Mouse (Mus musculus): ENCODE measurements around the gene Sh3rf1. TPM values are rescaled to one million over a fixed set of nuclear protein-coding genes. Genes with fewer than 3 reads are reported as not detected.

The Sh3rf1 gene
- total RNA-seq, 2 experiments from 2014 or later = 76.4 to 80.2 TPM

DNA sequence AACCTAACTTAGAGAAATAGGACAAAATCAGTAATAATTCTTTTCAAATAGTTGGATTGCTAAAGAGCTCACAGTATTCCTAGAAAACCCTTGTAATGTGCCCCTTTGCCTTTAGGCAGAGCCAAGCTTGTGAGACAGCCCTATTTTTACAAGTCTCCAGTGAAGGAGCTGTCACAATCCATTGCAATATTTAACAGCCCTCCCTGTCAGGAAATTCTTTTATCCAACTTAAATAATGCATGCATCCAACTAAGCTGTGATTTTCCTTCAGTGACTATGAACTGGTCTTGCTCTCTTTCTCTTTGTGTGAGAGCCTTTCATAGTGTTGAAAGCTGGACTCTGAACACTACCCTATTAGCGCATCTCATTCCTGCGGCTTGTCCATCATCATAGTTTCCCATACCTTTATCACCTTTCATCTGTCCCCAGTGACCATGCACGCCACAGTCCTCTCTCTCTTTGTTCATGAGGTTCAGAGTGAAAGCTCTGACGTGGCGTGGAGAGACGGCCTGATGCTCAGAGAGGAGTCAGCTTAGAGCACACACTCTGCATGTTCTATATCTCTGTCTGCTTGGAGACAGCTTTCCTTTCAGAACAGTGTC, 94.0 kb downstream of the Sh3rf1 start:
- DNase-seq (ENCODE audit: low spot score in 2 of 2) = no peak

DNA sequence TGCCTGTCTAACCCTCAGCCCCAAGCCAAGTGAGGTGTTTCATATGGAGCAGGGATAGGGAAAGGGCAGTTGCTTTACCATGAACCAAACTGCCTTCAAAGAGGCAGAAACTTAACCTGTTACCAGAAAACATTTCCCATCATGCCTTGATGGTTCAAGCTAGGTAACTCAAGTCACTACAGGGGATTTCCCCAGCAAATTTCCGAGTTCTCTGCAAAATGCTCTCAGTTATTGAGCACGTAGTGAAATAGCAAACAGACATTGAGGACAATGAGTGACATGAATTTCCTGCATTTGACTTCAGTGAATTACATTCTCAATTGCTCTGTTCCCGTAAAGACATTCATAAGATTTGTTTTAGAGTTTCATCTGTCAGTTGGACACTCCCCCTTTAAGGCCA, 97.5 kb downstream of the Sh3rf1 start:
- DNase-seq (ENCODE audit: low spot score in 2 of 2) = no peak

DNA sequence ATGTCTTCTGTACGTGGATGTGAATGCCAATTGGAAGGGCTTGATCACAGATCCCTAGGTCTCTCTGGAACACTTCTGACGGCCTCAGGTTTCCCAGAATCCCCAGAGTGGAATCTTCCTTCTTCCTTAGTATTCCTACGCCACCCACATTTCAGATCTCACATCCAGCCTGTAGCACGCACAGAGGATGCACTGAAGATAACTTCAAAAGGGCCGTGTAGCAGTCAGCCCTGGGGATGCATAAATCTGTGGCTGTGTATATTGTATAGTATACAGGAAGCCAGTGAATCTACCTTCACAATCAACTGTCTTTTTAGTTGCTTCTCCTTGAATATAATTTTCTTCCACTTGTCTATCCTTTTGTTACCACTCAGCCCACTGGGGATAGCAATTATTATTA, 98.1 kb downstream of the Sh3rf1 start:
- DNase-seq (ENCODE audit: low spot score in 2 of 2) = no peak

DNA sequence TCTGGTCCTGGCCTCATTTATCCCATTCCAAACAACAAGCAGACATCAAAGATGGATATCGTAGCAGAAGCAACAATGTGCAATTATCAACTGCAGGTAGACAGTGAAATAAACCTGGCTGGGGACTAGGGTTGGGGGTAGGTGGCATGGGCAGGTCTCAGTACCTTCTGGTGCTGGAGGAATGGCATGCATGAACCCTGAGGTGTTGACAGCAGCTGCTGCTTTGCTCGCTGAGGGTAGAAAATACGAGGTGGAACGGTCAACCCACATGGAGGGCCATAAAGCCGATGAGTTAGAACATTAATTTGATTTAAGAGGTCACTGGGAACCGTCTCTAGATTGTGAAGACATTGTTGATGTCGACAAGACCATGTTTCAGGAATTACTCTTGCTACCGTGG, 98.8 kb downstream of the Sh3rf1 start:
- DNase-seq (ENCODE audit: low spot score in 2 of 2) = no peak

DNA sequence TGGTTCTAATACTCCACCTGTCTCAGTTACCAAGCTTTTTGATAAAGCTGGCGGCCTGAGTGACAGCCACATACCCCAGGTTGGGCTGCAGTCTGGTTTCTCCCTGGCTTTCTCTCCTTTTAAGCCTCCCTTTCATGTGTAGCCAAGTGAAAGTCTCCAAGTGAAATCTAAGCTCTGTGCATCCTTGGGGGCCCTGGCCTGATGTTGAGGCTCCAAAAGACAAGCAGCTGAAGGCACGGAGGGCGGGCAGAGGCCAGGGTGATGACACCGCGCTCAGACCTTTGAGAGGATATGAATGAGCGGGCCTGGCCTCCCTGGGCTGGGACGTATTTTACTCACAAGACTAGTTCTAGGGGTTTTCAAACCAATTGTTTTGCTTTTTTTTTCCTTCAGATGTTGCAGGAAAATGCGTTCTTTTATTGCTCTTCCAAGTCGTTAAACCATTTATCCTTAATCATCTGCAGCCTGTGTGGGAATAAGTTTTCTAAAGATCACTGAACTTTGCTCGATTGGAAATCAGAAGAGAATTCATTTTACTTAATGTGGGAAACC, 100.8 kb downstream of the Sh3rf1 start:
- no peak for DNase-seq (ENCODE audit: low spot score in 2 of 2)

DNA sequence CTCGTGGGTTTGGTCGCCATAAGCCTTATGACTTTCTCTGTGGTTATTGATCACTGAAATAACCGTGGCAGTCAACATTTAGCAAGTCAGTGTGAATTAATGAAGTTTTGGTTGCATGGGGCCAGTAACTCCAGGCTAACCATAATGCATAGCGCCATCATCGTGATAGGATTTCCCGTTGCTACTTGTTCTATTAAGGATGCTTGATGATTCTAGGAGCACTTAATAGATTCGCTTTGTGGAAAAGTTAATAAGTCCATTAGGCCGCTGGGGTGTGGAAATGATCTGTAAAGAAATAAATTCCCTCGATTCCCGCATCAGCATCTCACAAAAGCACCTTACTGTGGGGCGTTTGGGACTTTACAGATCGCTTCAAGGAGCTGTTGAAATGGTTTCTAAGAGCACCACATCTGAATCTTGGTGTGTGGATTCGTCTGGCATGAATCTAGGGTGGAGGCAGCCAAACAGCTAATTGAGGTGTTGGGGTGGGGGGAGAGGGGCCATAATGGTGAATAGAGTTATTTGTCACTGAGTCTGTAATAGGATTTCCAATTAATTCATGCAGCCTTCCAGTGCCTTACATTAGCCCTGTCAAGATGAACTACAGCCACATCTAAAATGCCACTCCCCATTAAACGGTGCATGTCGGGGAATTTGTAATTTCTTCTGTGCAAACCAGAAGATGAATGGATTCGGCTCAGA, 101.5 kb downstream of the Sh3rf1 start:
- no peak for DNase-seq (ENCODE audit: low spot score in 2 of 2)

DNA sequence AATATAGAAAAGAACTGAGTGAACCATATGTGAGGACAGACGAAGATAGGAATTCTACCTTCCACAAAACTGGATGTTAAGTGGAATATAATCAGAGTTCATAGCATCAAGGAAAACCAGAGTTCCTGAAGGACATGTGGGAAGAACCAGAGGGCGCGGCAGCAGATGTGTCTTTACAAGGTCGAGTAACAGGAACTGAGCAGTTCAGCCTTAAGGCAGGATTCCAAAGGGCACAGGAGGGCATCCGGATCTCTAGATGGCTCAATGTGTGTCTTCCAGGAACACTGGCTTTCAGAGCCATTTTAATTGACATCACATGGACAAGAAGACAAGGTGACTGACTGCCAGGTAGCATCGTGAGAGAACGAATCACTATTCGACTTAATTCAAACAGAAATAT, 102.6 kb downstream of the Sh3rf1 start:
- DNase-seq (ENCODE audit: low spot score in 2 of 2) = no peak

DNA sequence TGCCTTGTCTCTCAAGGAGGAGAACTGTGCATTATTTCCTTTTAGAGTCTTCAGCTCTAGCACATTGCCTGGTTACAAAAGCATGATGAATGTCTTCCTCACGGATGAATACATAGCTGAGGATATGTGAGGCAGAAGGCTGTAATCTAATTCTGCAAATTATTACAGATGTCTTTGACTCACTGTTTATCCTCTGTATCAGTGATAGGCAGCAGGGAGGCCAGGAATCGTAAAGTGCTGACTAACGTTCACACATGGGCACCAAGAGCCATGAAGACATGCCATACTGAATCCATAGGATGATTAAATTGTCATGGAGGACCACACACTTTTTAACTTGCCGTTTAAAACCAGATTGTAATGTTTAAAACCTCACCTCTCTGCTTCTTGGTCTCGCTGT, 103.7 kb downstream of the Sh3rf1 start:
- no peak for DNase-seq (ENCODE audit: low spot score in 2 of 2)

DNA sequence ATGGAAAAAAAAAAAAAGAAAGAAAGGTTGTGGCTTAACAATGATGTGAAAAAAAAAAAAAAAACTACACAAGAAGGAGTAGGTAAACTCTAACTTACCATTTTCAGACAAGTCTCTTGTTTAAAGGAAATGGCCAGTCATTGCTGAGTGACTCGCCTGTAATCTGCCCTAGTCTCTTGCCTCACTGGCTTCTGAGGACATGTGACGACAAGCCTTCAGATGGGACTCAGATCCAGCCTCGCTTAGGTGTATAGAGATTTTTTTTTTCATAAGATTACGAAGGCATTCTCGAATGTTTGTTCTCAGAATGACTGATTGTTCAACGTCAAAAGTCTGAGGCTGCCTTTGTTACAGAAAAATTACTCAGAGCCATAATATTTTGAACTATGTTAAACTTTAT, 116.0 kb downstream of the Sh3rf1 start:
- DNase-seq (ENCODE audit: low spot score in 2 of 2) = no peak

DNA sequence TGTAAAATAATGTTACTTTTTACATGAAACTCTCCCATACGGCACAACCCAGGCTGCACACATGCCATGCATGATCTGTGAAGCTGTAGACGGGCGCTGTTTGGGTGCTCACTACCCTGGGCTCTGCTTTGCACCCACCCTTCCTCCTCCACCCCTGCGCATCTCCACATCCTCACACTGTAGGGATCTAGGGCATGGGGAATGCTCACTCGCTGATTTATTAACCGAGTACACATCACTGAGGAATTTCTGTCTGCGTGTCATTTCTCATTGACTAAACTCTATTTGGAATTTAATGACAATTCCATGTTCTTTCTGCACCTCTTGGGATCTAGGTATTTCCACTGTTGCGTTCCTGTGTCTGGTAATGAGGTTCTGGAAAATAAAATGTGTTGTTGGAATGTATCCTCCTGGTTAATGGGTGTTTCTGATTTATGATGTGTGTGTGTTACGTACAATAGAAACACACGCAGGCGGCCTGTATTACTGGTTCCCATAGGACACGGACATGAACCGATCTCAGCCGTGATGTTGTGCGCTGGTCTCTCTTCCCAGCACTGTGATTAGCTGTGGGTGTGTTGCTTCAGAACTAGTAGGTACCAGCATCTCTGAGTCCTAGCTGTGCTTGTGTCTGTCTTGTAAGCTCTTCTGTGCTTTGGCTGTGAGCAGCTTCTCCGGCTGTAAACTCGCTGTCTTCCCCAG, 116.8 kb downstream of the Sh3rf1 start:
- DNase-seq (ENCODE audit: low spot score in 2 of 2) = no peak

DNA sequence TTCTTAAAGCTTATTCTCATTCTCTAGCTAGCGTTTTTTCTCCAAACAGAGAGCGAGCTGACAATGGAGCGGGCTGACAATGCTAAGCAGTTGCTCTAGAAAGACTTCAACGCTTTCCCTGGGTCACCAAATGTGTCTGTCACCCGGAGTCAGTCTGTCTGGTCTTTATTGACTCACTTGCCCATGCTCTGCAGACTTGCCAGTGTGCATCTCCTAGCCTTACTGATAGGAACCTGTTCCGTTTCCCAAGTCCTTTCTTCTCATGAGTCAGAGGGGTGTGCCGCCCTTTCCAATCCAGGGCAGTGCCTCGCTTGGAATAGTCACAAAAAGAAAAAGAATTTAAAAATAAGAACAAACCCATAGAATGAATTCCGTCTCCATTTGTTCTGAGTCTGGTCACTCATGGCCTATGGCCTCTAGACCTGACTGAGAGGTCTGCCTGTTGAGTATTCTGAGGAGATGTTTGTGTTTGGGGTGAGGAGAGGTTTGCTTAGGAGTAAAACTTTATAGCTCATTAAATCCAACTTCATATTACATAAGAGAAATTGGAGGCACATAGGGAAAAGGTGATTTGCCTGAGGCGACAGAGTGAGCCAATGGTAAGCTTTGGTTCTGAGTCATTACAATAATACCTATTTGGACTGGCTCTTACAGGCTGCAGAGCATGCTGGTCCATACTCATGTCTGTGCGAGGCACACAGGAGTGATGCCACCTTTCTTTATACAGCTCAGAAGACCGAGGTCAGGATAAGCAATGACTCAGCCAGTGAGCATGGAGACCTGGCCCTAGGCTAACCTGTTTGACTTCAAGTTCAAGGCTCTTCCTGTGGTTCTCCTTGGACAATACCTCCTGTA, 118.1 kb downstream of the Sh3rf1 start:
- no peak for DNase-seq (ENCODE audit: low spot score in 2 of 2)

DNA sequence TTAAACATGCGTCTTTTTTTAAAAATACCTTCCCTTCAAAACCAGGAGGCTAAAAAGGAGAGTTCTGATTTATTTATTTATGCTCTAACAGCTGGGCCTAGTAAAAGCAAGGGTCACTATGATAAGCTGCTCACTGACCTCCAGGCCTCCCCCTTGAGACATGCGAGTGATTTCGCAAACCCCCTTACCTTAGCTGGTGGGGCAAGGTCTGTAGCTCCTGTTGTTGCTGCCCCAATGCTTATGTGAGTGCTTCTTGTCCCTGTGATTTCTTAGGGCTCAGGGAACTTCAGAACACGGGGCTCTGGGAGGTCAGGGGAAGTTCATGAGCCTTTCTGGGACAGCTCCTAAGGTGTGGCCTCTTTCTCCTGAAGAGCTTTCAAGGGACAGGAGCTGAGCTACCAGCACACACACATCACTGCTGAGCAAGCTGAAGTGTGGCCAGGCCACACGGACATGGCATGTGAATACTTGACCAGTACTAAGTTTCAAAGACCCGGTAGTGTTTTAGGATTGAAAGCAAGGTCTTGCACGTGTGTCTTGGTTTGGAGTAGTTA, 118.9 kb downstream of the Sh3rf1 start:
- no peak for DNase-seq (ENCODE audit: low spot score in 2 of 2)

DNA sequence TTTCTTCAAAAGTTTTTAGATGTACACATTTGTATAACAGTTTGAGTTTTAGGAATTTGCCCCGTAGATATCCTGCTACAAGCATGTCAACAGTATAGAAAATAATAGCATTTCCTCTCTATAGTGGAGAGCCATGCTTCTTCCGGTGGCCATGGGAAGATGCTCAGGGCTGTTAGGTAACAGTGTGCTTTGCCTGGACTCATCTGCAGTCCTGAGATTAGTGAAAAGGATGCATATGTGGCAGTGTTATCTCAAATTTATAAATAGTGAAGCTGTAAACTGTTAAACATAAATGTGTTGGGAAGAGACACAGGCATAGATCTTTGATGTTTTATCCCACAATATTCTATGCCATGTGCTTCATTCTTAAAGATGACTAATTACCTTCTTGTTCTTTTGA, 120.8 kb downstream of the Sh3rf1 start:
- DNase-seq (ENCODE audit: low spot score in 2 of 2) = no peak

DNA sequence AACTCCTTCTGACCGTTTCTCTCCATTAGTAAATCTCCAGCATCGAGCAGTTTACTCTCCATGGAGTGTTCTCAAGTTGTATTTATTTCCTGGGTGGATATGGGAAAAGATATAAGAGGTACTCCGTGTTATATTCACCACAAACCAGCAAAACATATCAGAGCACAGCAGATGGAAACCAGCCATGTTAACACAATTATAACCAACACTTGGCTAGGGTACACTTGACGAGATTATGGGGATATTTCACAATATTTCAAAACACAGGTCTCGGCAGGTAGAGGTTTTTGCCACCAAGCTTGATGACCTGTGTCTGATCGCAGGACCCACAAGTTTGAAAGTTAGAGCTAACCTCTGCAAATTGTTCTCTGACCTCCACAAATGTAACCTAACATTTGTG, 123.3 kb downstream of the Sh3rf1 start:
- DNase-seq (ENCODE audit: low spot score in 2 of 2) = no peak

DNA sequence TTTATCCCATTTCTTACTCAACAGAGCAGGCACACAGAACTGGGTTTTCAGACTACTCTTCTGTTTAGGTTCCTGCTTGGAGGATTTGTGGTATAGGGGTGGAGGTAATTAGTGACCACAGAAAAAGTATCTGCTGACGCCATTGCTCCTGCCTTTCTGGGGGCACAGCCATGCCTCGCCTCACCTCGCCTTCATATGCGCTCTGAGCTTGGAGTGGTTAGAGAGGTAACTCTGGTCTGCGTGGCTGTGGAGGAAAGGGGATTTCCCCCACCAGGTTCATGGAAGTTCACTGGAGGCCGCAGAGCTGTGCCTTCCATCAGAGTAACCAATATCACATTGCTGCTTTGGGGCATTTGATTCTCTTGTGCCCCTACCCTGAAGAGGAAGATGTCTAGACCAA, 123.9 kb downstream of the Sh3rf1 start:
- no peak for DNase-seq (ENCODE audit: low spot score in 2 of 2)

DNA sequence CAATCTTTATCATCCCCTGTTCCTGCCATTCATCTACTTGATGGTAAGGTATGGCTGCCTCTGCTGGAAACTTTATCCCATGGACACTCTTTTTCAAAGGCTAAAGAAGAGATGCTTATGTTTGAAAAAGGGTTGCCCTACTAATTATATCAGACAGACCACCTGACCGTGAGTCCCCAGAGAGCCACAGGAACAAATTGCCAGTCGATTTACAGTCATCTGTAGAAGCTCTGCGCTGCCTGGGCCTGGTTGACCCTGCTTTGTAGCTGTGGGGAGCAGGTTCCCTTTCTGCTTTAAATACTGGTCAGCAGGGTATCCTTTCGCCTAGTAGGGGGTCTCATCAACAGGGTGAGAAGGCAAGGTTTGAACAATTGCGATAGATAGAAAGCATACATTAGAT, 124.4 kb downstream of the Sh3rf1 start:
- DNase-seq (ENCODE audit: low spot score in 2 of 2) = no peak

DNA sequence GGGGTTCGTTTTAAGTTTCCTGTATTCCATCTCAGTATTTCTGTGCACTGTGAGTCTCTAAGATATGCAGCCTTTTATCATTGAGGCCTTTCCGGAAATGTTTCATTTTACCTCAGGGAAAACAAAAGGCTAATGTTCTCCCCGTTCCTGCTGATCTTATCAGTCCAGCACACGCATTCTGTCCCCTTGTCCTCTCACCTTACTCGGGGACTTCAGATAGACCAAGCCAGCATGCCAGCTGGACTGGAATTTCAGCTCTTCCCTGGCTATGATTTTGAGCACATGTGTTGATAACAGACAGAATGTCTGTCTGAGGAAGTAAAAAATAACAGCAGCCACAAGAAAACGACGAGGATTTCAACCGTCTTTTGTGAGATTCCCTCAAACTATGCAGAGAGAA, 124.8 kb downstream of the Sh3rf1 start:
- no peak for DNase-seq (ENCODE audit: low spot score in 2 of 2)

DNA sequence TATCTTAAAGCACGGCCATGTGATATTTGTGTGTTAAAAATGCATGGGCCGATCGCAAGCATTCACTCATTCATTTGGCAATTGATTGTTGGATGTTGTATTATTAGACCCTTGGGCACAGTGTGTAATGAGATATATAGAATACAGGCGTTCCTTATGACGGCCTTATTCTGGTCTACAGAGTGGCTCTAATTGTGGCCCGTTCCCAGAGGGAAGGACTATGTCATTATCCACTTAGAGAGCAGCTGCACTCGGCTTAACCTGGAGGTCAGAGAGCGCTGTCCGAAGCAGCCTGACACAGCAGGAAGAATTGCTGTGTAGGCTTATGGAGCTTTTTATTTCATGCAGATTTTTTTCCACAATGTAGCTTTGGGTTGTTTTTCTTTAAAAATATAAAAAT, 126.8 kb downstream of the Sh3rf1 start:
- DNase-seq (ENCODE audit: low spot score in 2 of 2) = no peak

DNA sequence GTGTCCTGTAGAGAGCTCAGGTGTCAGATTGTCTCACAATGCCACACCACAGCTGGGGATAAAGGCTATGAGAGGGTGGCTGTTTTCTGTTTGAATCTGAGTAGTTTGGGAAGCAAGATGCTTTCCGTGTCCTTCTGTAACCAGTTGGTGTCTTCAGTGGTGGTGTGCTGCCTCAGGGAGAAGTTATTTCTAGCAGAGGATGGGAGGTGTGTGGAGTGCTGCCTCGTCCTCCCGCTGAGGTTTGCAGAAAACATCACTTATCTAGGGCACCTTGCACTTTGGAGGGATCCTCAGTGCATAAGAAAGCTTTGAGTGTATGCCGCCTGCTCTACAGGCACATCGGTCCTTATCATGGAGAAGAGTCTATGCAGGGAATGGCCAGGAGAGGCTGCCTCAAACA, 128.0 kb downstream of the Sh3rf1 start:
- no peak for DNase-seq (ENCODE audit: low spot score in 2 of 2)

DNA sequence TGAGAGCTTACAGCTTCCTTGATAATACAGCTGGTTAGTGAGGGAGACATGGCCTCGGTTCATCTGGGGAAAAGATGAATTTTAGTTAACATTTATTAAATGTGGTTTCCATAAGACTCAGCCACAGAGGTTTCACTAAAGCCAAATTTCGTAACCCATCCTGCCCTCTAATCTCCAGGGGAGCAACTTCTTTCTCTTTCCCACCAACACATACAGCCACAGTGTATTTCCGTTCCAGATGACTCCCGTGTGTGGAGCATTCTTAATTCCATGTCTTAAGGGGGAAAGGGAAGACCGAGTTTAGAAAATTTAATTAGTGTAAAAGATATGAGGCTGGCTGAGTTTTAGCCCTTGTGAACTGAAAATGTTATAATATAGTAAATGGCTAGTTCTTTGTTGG, 131.8 kb downstream of the Sh3rf1 start:
- DNase-seq (ENCODE audit: low spot score in 2 of 2) = no peak

DNA sequence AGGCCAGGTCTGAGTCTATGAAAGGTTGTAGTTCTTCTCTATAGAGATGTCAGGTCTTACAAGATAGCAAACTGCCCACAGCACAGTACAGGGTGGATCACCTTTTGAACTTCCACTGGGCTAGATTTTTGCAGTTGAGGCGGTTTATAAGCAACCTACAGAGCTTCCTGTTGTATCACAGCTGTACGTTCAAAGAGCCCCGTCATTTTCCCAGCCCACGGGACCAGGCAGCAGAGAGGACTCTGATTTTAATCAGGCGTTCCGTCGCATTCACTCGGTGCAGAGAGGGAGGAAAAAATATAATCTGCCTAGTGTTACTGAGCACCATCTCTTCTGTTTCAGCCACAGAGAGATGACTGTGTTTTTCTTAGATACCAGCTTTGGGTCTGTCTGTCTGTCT, 135.3 kb downstream of the Sh3rf1 start:
- no peak for DNase-seq (ENCODE audit: low spot score in 2 of 2)

Data from layer of hippocampus, postnatal 10 days (tissue).